Mouse (Mus musculus) A20 (cell line): ENCODE results near the gene Gm3558.
"Not testable (repeated sequence)": the region's sequence is repeated elsewhere in the genome, so short reads cannot be mapped to it uniquely, and the experiment has no call there.

Source experiments
- DNase-seq: peaks from one replicate; pipeline ENCODE4 v3.0.0-alpha.2; 2011; ENCODE audit warnings: low read depth, low spot score

Gene Gm3558

DNA sequence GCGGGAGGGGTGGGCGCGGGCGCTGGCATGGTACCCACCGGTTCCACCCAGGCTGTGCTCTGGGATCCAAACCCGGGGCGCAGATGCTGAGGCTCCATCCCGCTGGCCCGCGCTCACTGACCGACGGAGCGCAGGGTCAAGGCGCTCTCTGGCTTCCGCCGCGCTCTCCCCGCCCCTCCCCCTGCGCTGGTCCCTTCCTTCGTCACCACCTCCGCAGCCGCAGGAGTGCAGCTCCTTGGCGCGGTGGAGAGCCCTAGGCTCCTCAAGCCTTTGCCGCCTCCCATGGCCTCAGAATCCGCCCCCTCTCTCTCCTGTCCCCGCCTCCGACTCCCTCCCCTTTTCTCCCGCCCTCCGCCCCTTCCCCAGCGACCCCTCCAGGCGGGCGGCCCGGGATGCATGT lies at the start of gene Gm3558:
Gene Gm3558 (minus strand): TSS at position 185 of the 400 bp plus-strand sequence.
- not testable (repeated sequence) for DNase-seq

DNA sequence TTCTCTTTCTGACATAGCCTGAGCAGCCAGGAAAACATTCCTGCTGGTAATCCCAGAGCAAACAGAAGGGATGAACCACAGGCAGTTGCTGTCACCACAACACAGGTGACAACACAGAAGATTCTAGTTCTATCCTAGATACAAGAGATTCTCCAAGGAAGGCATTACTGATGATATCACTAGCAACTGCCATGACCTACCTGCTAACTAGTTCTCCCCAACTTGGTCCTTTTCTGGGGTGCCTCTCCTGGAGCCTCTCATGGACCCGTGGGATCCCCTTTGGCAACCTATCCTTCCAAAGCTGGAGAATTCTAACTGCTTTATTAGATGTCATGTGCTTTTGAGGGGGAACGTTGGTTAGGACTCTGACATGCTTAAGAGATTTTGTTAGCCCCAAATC lies 27.1 kb upstream of the Gm3558 start, which contains the start of gene Gm10338:
Gene Gm10338 (minus strand): TSS at position 101 of the 400 bp plus-strand sequence.
- DNase-seq = not testable (repeated sequence)

DNA sequence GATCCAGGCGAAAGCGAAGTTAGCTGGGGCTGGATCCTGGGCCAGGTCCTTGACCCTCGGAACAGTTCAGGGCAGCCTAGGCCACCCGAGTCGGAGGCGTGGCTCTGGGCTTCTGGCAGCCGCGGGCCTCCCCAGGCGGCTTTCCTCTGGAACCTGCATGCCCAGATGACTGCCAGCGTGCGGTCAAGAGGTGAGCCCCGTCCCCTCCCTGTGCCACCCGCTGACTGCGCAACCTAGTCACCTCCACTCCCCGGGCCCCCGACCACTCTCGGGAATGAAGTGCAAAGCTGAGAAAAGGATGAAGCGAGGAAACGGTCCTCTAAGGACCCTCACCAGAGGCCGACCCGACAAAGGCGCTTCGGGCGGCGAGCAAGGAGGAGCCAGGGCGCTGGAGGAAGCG lies 476 bp downstream of the Gm3558 start:
- DNase-seq = not testable (repeated sequence)

DNA sequence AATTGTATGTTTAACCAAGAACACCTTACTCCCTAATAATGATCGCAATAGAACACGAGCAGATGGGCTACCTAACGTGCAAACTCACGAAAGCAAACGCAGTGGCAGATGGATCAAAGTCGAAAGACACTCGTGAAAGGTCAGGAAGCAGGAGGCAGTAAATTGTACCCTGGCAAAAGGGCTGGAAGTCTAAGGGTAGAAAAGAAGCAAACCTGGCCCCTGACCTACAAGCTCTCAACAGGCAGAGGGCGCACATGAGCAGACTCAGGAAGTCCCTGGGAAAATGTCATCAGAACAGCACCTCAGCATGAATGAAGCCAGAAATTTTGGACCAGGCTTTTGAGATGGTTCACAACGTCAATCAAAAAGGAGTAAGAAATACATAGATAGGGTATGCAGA lies 1.1 kb downstream of the Gm3558 start:
- DNase-seq = not testable (repeated sequence)
